Mouse (Mus musculus) kidney, embryonic 15.5 days (tissue): ENCODE data around the gene Ap2b1. TPM values are rescaled to one million over a fixed set of nuclear protein-coding genes. Genes with fewer than 3 reads are reported as not detected.
"Not testable (repeated sequence)": the region's sequence is repeated elsewhere in the genome, so short reads cannot be mapped to it uniquely, and the experiment has no call there.

ENCODE experiments used
- ATAC-seq: fragments of 200-750 bp; cut with Nextera tagmentation; replicated peaks from 2 replicates; pipeline ENCODE4 v1.8.0; 2017; ENCODE audit warnings: moderate TSS enrichment; ENCODE audit not compliant: low FRiP score
- H3K27ac ChIP-seq: fragments of 300-500 bp; sonication (generic); 2 replicates; pipeline ENCODE4 v1.5.1; 2015; ENCODE audit warnings: mild to moderate bottlenecking, inconsistent platforms
- H3K27me3 ChIP-seq: fragments of 300-500 bp; sonication (generic); 2 replicates; pipeline ENCODE4 v1.6.1; 2015; ENCODE audit warnings: inconsistent platforms
- H3K36me3 ChIP-seq: fragments of 300-500 bp; sonication (generic); 2 replicates; pipeline ENCODE4 v1.6.1; 2015; ENCODE audit warnings: inconsistent platforms
- H3K4me1 ChIP-seq: fragments of 300-500 bp; sonication (generic); 2 replicates; pipeline ENCODE4 v1.6.1; 2015; ENCODE audit warnings: inconsistent platforms
- H3K4me2 ChIP-seq: fragments of 300-500 bp; sonication (generic); 2 replicates; pipeline ENCODE4 v1.6.1; 2015; ENCODE audit warnings: moderate library complexity, mild to moderate bottlenecking, inconsistent platforms
- H3K4me3 ChIP-seq: fragments of 300-500 bp; sonication (generic); replicated peaks from 2 replicates; pipeline ENCODE4 v1.5.1; 2015; ENCODE audit warnings: mild to moderate bottlenecking, inconsistent platforms
- H3K9ac ChIP-seq: fragments of 300-500 bp; sonication (generic); 2 replicates; pipeline ENCODE4 v1.6.1; 2015; ENCODE audit warnings: mild to moderate bottlenecking, inconsistent platforms
- H3K9me3 ChIP-seq: fragments of 300-500 bp; sonication (generic); replicated peaks from 2 replicates; pipeline ENCODE4 v1.6.1; 2016; ENCODE audit warnings: inconsistent platforms
- WGBS: fragments of 180-500 bp; shearing (Covaris S2); methylation state at CpG from one replicate; pipeline ENCODE4 v1.1.7; 2015; ENCODE audit warnings: mixed read lengths; 5-methylcytosine and 5-hydroxymethylcytosine counted together
- polyA plus RNA-seq: library from polyadenylated mRNA; unstranded; fragments of >200 nt; fragmentation: Nextera tagmentation; extraction: Ambion mirVana; gene quantifications from 2 replicates; pipeline ENCODE4 v1.2.1, GENCODE M21; 2015

The Ap2b1 gene
- 62.5 and 65.2 TPM in 2 replicates for polyA plus RNA-seq

DNA sequence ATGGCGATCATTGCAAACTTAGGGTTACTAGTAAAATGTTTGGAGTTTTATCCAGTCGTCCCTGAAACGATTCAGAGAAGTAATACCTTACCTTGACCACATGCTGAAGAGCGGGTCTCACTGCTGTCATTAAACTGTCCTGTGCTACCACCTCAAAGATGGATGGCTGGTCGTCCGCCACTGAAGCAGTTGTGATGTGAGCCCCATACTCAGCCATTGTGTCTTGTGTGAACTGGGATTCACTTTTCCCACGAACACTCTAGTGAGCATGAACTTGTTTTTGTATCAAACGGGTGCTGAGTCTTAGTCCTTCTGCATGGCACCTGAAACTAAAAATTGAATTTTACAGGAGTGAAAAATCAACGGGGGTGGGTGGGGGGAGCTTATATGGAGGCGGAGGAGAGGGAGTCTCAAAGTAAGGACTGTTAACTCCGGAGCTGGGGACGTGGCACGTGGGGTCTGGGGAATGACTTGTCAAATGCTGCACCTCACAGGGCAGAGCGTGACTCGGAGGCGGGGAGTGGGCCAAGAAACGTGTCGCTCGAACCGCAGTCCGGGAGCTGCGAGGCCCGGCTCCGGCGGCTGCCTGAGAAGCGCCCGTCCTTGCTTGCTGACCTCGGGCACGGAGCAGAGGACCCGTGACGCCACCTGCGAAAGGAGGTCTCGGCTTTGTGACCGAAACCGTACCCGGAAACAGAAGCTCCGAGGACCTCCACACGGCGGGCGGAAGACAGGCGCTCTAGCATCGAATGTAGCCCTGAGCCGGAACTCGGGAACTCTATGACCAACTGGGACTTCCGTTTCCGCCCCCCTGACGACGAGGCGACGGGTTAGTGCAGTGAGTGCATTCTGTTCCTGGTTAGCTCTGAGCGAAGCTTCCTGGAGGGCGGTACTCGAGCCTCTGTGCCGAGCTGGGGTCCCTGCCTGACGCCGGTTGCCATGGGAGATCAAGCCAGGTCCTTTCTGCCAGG lies at the start of gene Ap2b1:
Gene Ap2b1, plus strand, starts transcription at position 800 of the 971 bp plus-strand sequence.
- Histone ChIP-seq H3K36me3 (peaks cover 29% of the 10 kb centered on the region), H3K4me2 (peak within 1 kb of the TSS; percentile 79), H3K9me3 (no peaks in the 10 kb centered on the region), H3K27me3 (no peaks in the 10 kb centered on the region), H3K27ac (peak within 1 kb of the TSS; percentile 96), H3K9ac (peak within 1 kb of the TSS; percentile 74), H3K4me1 (peaks cover 39% of the 10 kb centered on the region), H3K4me3 (peak within 1 kb of the TSS; percentile 81)
- ATAC-seq: peak; percentile 95
- 2% methylated on average over 56 of the region's 56 CpGs for WGBS

DNA sequence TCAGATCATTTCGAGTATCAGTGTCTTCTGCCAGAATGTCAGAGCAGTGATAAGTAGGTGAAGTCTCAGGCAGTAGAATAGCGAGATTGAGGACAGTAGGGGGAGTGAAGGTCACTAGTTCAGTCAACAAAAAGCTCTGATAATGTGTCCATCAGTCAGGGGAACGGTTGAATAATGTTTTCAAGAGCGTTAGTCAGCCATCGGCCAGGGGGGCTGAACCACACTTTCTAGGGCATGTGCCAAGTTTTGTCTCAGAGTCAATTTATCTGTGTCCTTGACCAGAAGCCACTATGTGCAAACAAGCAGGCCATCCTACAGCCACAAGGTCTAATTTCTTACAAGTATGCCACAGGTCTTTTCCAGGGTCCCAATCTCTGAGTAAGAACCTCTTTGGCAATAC lies 41.6 kb upstream of the Ap2b1 start:
- 58% methylated on average over 5 of the region's 5 CpGs for WGBS
- ATAC-seq: not testable (repeated sequence)

DNA sequence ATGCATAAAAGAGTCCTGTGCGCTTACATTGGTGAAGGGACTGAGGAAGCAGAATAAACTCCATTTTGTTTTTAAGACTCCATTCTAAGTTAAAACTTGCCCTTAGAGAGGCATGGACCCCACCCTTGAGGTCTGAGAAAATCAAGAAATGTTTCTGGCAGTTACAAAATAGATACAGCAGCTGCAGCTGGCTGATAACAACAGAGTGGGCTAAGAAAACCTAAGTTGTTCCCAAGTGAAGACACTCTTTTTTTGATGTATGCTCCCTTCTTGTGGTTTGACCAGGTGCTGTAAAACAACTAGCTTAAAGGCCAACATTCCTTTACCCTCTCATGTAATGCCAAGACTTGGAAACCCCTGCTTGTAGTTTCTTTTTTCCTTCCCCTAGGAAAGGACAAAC lies 36.2 kb upstream of the Ap2b1 start:
- Histone ChIP-seq H3K9me3 (no peaks in the 10 kb centered on the region), H3K9ac (no peak overlapping the region), H3K4me1 (no peaks in the 10 kb centered on the region), H3K27me3 (peaks cover 3% of the 10 kb centered on the region; the same call in 1 of the 2 replicates), H3K4me2 (no peak overlapping the region), H3K36me3 (no peaks in the 10 kb centered on the region), H3K4me3 (no peak overlapping the region), H3K27ac (no peak overlapping the region)
- no peak for ATAC-seq
- WGBS: 93% methylated on average over 1 of the region's 1 CpGs

More for the DNA sequence above, 41.6 kb upstream of the Ap2b1 start:
- not testable (repeated sequence) for H3K36me3 ChIP-seq, H3K9ac ChIP-seq, H3K9me3 ChIP-seq, H3K27ac ChIP-seq, H3K27me3 ChIP-seq, H3K4me1 ChIP-seq, H3K4me2 ChIP-seq, H3K4me3 ChIP-seq

DNA sequence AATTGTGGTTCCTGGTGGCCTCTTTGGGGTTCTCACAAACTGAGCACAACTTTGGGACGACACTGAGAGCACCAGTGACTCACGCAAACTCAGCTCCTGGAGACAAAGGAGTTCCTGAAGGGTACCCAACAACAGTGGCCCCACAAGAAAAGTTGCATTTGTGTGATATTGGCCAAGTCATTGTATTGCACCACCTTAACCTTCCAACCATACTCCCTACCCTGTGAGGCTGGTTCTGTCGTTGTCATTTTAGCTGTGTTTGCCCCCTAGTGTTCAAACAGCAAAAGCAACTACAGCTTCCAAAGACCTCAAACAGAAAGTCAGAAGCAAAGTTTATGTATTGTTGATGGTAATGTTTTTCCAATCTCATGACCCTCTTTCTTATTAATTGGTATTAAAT lies 35.7 kb upstream of the Ap2b1 start:
- Histone ChIP-seq H3K4me1 (no peaks in the 10 kb centered on the region), H3K27ac (no peak overlapping the region), H3K9me3 (no peaks in the 10 kb centered on the region), H3K36me3 (no peaks in the 10 kb centered on the region), H3K27me3 (peaks cover 3% of the 10 kb centered on the region; the same call in 1 of the 2 replicates), H3K4me3 (no peak overlapping the region), H3K4me2 (no peak overlapping the region), H3K9ac (no peak overlapping the region)
- WGBS: 61% methylated on average over 3 of the region's 3 CpGs
- no peak for ATAC-seq

DNA sequence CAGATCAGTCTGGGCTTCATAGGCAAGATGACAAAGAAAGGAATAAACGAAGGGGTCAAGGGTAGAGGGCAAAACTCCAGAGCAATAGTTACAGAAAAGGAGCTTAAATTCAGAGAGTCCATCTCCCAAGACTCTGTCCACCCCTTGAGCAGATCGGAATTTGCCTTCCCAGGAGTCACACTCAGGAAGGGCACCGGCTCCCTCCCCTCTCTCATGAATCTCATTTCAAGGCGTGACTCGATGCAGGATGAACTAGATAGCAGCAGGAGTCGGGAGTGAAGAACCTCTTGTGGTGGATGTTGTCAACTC lies 28.0 kb upstream of the Ap2b1 start:
- H3K4me1 ChIP-seq: 0 out of 2 replicates have a peak, but pooled peaks cover 5% of the 10 kb centered on the region
- H3K4me2 ChIP-seq: peak overlapping the region; percentile 75
- 0 out of 2 replicates have a peak, but pooled peaks cover 7% of the 10 kb centered on the region for H3K27me3 ChIP-seq
- 0% methylated on average over 6 of the region's 6 CpGs for WGBS
- 0 out of 2 replicates have a peak overlapping the region, but pooled peaks have one; percentile 87 for H3K27ac ChIP-seq
- H3K36me3 ChIP-seq: no peaks in the 10 kb centered on the region
- peak overlapping the region; percentile 65 for H3K4me3 ChIP-seq
- no peaks in the 10 kb centered on the region for H3K9me3 ChIP-seq
- ATAC-seq: peak; percentile 67
- peak overlapping the region; percentile 54 for H3K9ac ChIP-seq

DNA sequence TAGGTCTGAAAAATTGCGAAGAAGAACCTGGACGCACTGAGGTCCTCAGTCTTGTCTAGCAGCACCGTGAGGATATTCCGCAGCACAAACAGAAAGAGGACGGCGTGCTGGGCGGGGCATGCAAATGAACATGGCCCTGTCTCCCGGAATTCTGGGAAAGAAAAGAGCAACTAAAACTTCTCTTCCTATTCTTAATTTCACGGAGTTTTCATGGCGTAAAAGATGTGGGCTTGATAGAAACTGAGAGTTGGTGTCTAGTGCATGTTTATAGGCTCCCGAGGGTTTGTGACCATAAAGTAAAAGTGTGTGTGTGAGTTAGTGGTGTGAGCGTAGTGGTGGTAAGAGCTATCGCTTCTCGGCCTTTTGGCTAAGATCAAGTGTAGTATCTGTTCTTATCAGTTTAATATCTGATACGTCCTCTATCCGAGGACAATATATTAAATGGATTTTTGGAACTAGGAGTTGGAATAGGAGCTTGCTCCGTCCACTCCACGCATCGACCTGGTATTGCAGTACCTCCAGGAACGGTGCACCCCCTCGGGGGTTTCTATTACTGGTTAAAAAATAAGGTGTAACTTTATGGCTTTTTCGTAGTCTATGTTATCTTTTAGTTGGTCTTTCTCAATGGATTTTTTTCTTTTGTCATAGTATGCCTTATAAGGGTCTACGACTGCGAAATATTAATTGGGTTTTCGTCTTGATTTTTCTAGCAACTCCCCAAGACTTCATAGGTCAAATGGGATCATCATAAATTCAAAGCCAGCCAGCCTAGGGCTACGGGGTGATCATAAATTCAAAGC lies 27.5 kb upstream of the Ap2b1 start:
- peak overlapping the region; percentile 87 for H3K27ac ChIP-seq
- no peaks in the 10 kb centered on the region for H3K9me3 ChIP-seq
- no peaks in the 10 kb centered on the region for H3K36me3 ChIP-seq
- H3K4me1 ChIP-seq: 0 out of 2 replicates have a peak, but pooled peaks cover 5% of the 10 kb centered on the region
- peak overlapping the region; percentile 65 for H3K4me3 ChIP-seq
- H3K27me3 ChIP-seq: 0 out of 2 replicates have a peak, but pooled peaks cover 13% of the 10 kb centered on the region
- WGBS: under 1% methylated on average over 26 of the region's 26 CpGs
- peak; percentile 86 for ATAC-seq
- peak overlapping the region; percentile 75 for H3K4me2 ChIP-seq
- H3K9ac ChIP-seq: peak overlapping the region; percentile 54

DNA sequence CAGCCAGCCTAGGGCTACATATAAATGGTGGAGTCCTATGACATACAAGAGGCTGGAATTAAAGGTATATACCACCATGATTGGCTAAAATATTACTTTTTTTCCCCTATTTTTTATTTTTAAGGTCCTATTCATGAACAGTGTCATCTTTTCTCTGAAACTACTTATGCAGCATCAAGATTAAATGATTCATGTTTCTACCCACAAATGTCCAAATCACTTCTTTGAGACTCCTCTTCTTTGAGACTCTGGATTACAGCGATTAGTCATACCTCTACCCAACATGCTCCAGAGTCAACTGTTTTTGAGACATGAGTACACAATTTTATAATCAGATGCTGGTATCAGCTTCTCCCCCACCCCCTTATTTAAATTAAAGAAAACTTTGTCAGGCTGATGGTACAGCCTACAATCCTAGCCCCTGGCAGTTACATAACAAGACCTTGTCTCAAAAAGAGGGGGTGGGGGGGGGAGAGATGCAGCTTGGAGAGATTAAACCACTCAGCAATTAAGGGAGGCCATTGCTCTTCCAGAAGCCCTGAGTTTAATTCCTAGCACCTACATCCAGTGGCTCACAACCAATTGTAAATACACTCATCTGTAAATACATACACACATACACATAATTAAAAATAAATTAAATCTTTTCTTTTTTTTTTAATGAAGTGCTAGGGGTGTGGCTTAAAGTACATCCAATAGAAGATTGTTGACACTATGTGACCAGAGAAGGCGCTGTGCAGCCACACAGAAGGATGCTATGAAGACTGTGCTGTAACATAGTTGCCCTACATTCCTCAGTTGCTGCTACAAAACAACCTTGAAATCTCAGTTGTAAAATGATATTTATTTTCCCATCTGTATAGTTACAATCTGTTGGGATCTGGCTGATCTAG lies 26.6 kb upstream of the Ap2b1 start:
- peak overlapping the region; percentile 75 for H3K4me2 ChIP-seq
- ATAC-seq: peak; percentile 2; the same call in 1 of the 2 replicates
- WGBS: 18% methylated on average over 2 of the region's 2 CpGs
- H3K4me3 ChIP-seq: no peak overlapping the region
- 0 out of 2 replicates have a peak overlapping the region, but pooled peaks have one; percentile 66 for H3K27ac ChIP-seq
- H3K9me3 ChIP-seq: no peaks in the 10 kb centered on the region
- no peak overlapping the region for H3K9ac ChIP-seq
- no peaks in the 10 kb centered on the region for H3K36me3 ChIP-seq
- 0 out of 2 replicates have a peak, but pooled peaks cover 15% of the 10 kb centered on the region for H3K27me3 ChIP-seq
- 0 out of 2 replicates have a peak, but pooled peaks cover 5% of the 10 kb centered on the region for H3K4me1 ChIP-seq

DNA sequence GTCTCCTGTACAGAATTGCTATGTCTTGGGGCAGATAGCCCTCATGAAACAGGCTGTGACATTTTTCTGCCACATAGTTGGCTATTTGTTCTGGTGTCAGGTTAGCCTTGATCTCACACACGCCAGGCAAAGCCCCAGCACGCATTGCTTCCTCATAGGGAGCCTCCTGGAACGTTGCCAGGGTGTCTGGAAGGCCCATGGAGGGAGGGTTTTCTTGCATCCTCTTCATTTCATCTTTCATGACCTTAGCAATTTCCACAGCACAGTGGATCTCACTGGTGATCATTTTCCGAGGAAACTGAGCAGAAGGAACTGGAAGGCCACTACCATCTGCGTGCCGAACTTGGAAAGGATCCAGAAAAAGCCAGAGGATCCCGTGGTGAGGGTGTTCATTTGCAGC lies 22.6 kb upstream of the Ap2b1 start:
- H3K4me3 ChIP-seq: no peak overlapping the region
- H3K4me2 ChIP-seq: no peak overlapping the region
- H3K4me1 ChIP-seq: no peaks in the 10 kb centered on the region
- no peak overlapping the region for H3K9ac ChIP-seq
- ATAC-seq: no peak
- H3K27ac ChIP-seq: no peak overlapping the region
- H3K9me3 ChIP-seq: no peaks in the 10 kb centered on the region
- H3K36me3 ChIP-seq: no peaks in the 10 kb centered on the region
- 64% methylated on average over 7 of the region's 7 CpGs for WGBS
- H3K27me3 ChIP-seq: 0 out of 2 replicates have a peak, but pooled peaks cover 12% of the 10 kb centered on the region

DNA sequence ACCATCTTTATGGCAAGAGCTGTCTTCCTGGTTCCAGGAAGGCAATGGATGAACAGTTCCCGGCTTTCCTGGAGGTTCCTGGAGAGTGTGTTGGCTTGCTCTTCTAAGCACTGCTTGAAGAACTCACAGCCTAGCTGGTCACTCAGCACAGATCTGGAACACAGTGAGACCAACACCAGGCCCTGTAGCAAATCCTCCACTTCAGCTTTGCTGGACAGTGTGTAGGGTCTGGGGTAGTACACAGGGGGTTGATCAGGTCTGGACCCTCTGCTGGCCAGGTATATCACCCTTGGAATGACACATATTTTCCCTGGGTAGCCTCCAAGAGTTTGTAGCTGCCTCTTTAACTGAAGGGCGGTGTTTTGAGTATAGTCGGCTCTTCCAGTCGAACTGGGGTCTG lies 19.8 kb upstream of the Ap2b1 start:
- ATAC-seq: no peak
- Histone ChIP-seq H3K4me3 (no peak overlapping the region), H3K9ac (no peak overlapping the region), H3K4me2 (no peak overlapping the region), H3K27me3 (0 out of 2 replicates have a peak, but pooled peaks cover 12% of the 10 kb centered on the region), H3K27ac (no peak overlapping the region), H3K9me3 (no peaks in the 10 kb centered on the region), H3K36me3 (no peaks in the 10 kb centered on the region), H3K4me1 (no peaks in the 10 kb centered on the region)
- WGBS: 88% methylated on average over 4 of the region's 4 CpGs

DNA sequence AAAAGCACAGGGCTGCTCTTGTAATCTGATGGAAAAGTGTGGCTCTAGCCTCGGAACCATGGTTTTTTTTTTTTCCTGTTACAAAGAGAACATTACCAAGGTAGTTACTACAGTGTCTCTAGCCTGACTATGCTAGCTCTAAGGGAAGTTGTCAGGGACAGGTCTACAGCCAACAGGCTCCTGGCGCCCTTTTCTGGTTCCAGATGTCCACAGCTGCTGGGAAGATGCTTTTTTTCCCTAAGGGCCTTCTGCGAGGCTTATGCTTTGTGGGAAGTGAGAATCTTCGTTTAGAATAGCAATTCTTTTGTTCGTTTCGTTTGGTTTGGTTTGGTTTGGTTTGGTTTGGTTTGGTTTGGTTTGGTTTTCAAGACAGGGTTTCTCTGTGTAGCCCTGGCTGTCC lies 19.1 kb upstream of the Ap2b1 start:
- Histone ChIP-seq H3K36me3 (no peaks in the 10 kb centered on the region), H3K9ac (no peak overlapping the region), H3K4me1 (no peaks in the 10 kb centered on the region), H3K4me2 (no peak overlapping the region), H3K27ac (no peak overlapping the region), H3K27me3 (0 out of 2 replicates have a peak, but pooled peaks cover 12% of the 10 kb centered on the region), H3K9me3 (no peaks in the 10 kb centered on the region), H3K4me3 (no peak overlapping the region)
- ATAC-seq: no peak
- 82% methylated on average over 6 of the region's 6 CpGs for WGBS

DNA sequence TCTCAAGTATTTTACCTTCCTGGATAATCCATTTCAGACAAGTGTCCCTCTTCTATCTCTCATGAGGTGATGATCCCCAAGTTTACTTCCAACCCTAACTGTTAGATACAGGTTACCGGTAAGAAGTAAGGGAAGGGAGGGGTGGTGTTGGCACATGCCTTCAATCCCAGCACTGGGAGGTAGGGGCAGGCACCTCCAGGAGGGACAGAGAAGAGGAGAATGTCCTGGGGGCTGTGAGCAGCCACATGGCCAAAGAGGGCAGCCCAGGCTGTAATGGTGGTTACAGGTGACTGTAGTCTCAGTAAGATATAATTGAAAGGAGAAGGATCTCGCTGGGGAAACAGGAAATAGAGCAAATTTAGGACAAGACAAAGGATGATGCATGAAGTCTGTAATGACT lies 16.7 kb upstream of the Ap2b1 start:
- 51% methylated on average over 2 of the region's 2 CpGs for WGBS
- ATAC-seq: no peak

More for the DNA sequence above, 16.7 kb upstream of the Ap2b1 start:
- Histone ChIP-seq H3K27me3 (no peaks in the 10 kb centered on the region), H3K27ac (no peak overlapping the region), H3K4me3 (no peak overlapping the region), H3K9ac (no peak overlapping the region), H3K4me1 (no peaks in the 10 kb centered on the region), H3K4me2 (no peak overlapping the region), H3K36me3 (no peaks in the 10 kb centered on the region), H3K9me3 (no peaks in the 10 kb centered on the region)
